Mouse (Mus musculus) hindbrain, embryonic 12.5 days (tissue): ENCODE results near the gene Gm49318. TPM values are rescaled to one million over a fixed set of nuclear protein-coding genes. Genes with fewer than 3 reads are reported as not detected.

ENCODE experiments used
- ATAC-seq: fragments of 200-750 bp; cut with Nextera tagmentation; 2 replicates; pipeline ENCODE4 v1.8.0; 2017; ENCODE audit warnings: moderate TSS enrichment; ENCODE audit not compliant: low FRiP score
- H3K27ac ChIP-seq: fragments of 300-500 bp; sonication (generic); 2 replicates; pipeline ENCODE4 v1.5.1; 2016; ENCODE audit warnings: mild to moderate bottlenecking
- H3K27me3 ChIP-seq: fragments of 300-500 bp; sonication (generic); 2 replicates; pipeline ENCODE4 v1.6.1; 2016; ENCODE audit warnings: mild to moderate bottlenecking
- H3K36me3 ChIP-seq: fragments of 300-500 bp; sonication (generic); 2 replicates; pipeline ENCODE4 v1.6.1; 2016; ENCODE audit warnings: mild to moderate bottlenecking
- H3K4me1 ChIP-seq: fragments of 300-500 bp; sonication (generic); 2 replicates; pipeline ENCODE4 v1.6.1; 2016
- H3K4me2 ChIP-seq: fragments of 300-500 bp; sonication (generic); replicated peaks from 2 replicates; pipeline ENCODE4 v1.6.1; 2016; ENCODE audit warnings: mild to moderate bottlenecking
- H3K4me3 ChIP-seq: fragments of 300-500 bp; sonication (generic); 2 replicates; pipeline ENCODE4 v1.5.1; 2016; ENCODE audit warnings: mild to moderate bottlenecking
- H3K9ac ChIP-seq: fragments of 300-500 bp; sonication (generic); 2 replicates; pipeline ENCODE4 v1.6.1; 2016; ENCODE audit warnings: mild to moderate bottlenecking, moderate library complexity
- H3K9me3 ChIP-seq: fragments of 300-500 bp; sonication (generic); replicated peaks from 2 replicates; pipeline ENCODE4 v1.6.1; 2016; ENCODE audit warnings: mild to moderate bottlenecking
- WGBS: fragments of 180-500 bp; shearing (Covaris S2); methylation state at CpG from one replicate; pipeline ENCODE4 v1.1.7; 2016; 5-methylcytosine and 5-hydroxymethylcytosine counted together
- polyA plus RNA-seq: library from polyadenylated mRNA; unstranded; fragments of >200 nt; fragmentation: Nextera tagmentation; extraction: Ambion mirVana; gene quantifications from 2 replicates; pipeline ENCODE4 v1.2.1, GENCODE M21; 2016

Gm49318 gene
- polyA plus RNA-seq, 1 experiment from 2014 or later = not detected

GRCm38 (mm10) chr9:22050351-22050889 lies 20.6 kb downstream of the Gm49318 start:
- Histone ChIP-seq H3K27me3 (peaks cover 41% of the 10 kb centered on the region), H3K4me2 (peak overlapping the region; percentile 69), H3K36me3 (no peaks in the 10 kb centered on the region), H3K9me3 (no peaks in the 10 kb centered on the region), H3K4me1 (peaks cover 43% of the 10 kb centered on the region), H3K4me3 (peak overlapping the region; percentile 89), H3K27ac (peak overlapping the region; percentile 94), H3K9ac (peak overlapping the region; percentile 97)
- under 1% methylated on average over 43 of the region's 43 CpGs for WGBS
- peak; percentile 55 for ATAC-seq

GRCm38 (mm10) chr9:22049721-22050270 lies 21.3 kb downstream of the Gm49318 start:
- 27% methylated on average over 4 of the region's 4 CpGs for WGBS
- peaks cover 41% of the 10 kb centered on the region for H3K4me1 ChIP-seq
- ATAC-seq = 0 out of 2 replicates have a peak, but pooled peaks have one; percentile 2

GRCm38 (mm10) chr9:22049315-22049714 lies 21.7 kb downstream of the Gm49318 start:
- WGBS = 62% methylated on average over 11 of the region's 11 CpGs
- peak overlapping the region; percentile 97 for H3K9ac ChIP-seq
- peaks cover 36% of the 10 kb centered on the region for H3K4me1 ChIP-seq
- peak overlapping the region; percentile 94 for H3K27ac ChIP-seq
- no peak for ATAC-seq
- no peaks in the 10 kb centered on the region for H3K36me3 ChIP-seq
- H3K27me3 ChIP-seq = peaks cover 37% of the 10 kb centered on the region
- H3K4me3 ChIP-seq = peak overlapping the region; percentile 89
- no peaks in the 10 kb centered on the region for H3K9me3 ChIP-seq
- peak overlapping the region; percentile 69 for H3K4me2 ChIP-seq

More at GRCm38 (mm10) chr9:22049721-22050270, 21.3 kb downstream of the Gm49318 start:
- H3K36me3 ChIP-seq = no peaks in the 10 kb centered on the region
- H3K4me3 ChIP-seq = peak overlapping the region; percentile 89
- H3K27ac ChIP-seq = peak overlapping the region; percentile 94
- peak overlapping the region; percentile 97 for H3K9ac ChIP-seq
- H3K27me3 ChIP-seq = peaks cover 37% of the 10 kb centered on the region
- H3K4me2 ChIP-seq = peak overlapping the region; percentile 69
- no peaks in the 10 kb centered on the region for H3K9me3 ChIP-seq

- peaks cover 24% of the 10 kb centered on the region for H3K27me3 ChIP-seq
- no peaks in the 10 kb centered on the region for H3K36me3 ChIP-seq
- no peak for ATAC-seq
- WGBS = 64% methylated on average over 9 of the region's 9 CpGs
- peak overlapping the region; percentile 7; the same call in 1 of the 2 replicates for H3K4me3 ChIP-seq
- peaks cover 35% of the 10 kb centered on the region for H3K4me1 ChIP-seq
- no peak overlapping the region for H3K27ac ChIP-seq
- H3K4me2 ChIP-seq = peak overlapping the region; percentile 69
- H3K9ac ChIP-seq = peak overlapping the region; percentile 43; the same call in 1 of the 2 replicates
- no peaks in the 10 kb centered on the region for H3K9me3 ChIP-seq
These were observed 23.7 kb downstream of the Gm49318 start for GRCm38 (mm10) chr9:22047329-22047728.

- no peaks in the 10 kb centered on the region for H3K27me3 ChIP-seq
- 76% methylated on average over 2 of the region's 2 CpGs for WGBS
- H3K9ac ChIP-seq = no peak overlapping the region
- no peak overlapping the region for H3K4me2 ChIP-seq
- H3K4me1 ChIP-seq = peaks cover 2% of the 10 kb centered on the region
- no peak for ATAC-seq
- no peaks in the 10 kb centered on the region for H3K9me3 ChIP-seq
- H3K36me3 ChIP-seq = 0 out of 2 replicates have a peak, but pooled peaks cover under 1% of the 10 kb centered on the region
- H3K27ac ChIP-seq = no peak overlapping the region
- H3K4me3 ChIP-seq = no peak overlapping the region
These were observed 29.2 kb downstream of the Gm49318 start for GRCm38 (mm10) chr9:22041832-22042231.

GRCm38 (mm10) chr9:22037826-22038225 lies 33.2 kb downstream of the Gm49318 start:
- ATAC-seq = no peak
- 80% methylated on average over 10 of the region's 10 CpGs for WGBS
- peaks cover 28% of the 10 kb centered on the region for H3K36me3 ChIP-seq

GRCm38 (mm10) chr9:22035300-22036044 lies 35.6 kb downstream of the Gm49318 start:
- WGBS = 28% methylated on average over 6 of the region's 6 CpGs
- ATAC-seq = peak; percentile 82
- H3K4me3 ChIP-seq = no peak overlapping the region
- H3K4me1 ChIP-seq = peaks cover 30% of the 10 kb centered on the region
- H3K4me2 ChIP-seq = no peak overlapping the region
- H3K27me3 ChIP-seq = no peaks in the 10 kb centered on the region
- H3K36me3 ChIP-seq = peaks cover 42% of the 10 kb centered on the region
- peak overlapping the region; percentile 85 for H3K27ac ChIP-seq
- no peaks in the 10 kb centered on the region for H3K9me3 ChIP-seq
- no peak overlapping the region for H3K9ac ChIP-seq

More at GRCm38 (mm10) chr9:22037826-22038225, 33.2 kb downstream of the Gm49318 start:
- no peaks in the 10 kb centered on the region for H3K27me3 ChIP-seq
- no peak overlapping the region for H3K9ac ChIP-seq
- H3K4me3 ChIP-seq = no peak overlapping the region
- no peak overlapping the region for H3K27ac ChIP-seq
- peaks cover 30% of the 10 kb centered on the region for H3K4me1 ChIP-seq
- no peaks in the 10 kb centered on the region for H3K9me3 ChIP-seq
- no peak overlapping the region for H3K4me2 ChIP-seq

GRCm38 (mm10) chr9:22030386-22030785 lies 40.7 kb downstream of the Gm49318 start:
- H3K27me3 ChIP-seq = no peaks in the 10 kb centered on the region
- H3K9me3 ChIP-seq = no peaks in the 10 kb centered on the region
- H3K4me1 ChIP-seq = peaks cover 38% of the 10 kb centered on the region
- 91% methylated on average over 9 of the region's 9 CpGs for WGBS
- ATAC-seq = no peak
- H3K4me2 ChIP-seq = no peak overlapping the region
- H3K27ac ChIP-seq = no peak overlapping the region
- no peak overlapping the region for H3K4me3 ChIP-seq
- peaks cover 71% of the 10 kb centered on the region for H3K36me3 ChIP-seq
- no peak overlapping the region for H3K9ac ChIP-seq

GRCm38 (mm10) chr9:22028467-22028866 lies 42.6 kb downstream of the Gm49318 start:
- H3K27me3 ChIP-seq = no peaks in the 10 kb centered on the region
- no peaks in the 10 kb centered on the region for H3K9me3 ChIP-seq
- no peak overlapping the region for H3K4me3 ChIP-seq
- peaks cover 71% of the 10 kb centered on the region for H3K36me3 ChIP-seq
- H3K4me2 ChIP-seq = no peak overlapping the region
- peaks cover 31% of the 10 kb centered on the region for H3K4me1 ChIP-seq
- H3K9ac ChIP-seq = no peak overlapping the region
- peak; percentile 70 for ATAC-seq
- 30% methylated on average over 7 of the region's 7 CpGs for WGBS
- H3K27ac ChIP-seq = peak overlapping the region; percentile 8; the same call in 1 of the 2 replicates

- peaks cover 61% of the 10 kb centered on the region for H3K36me3 ChIP-seq
- WGBS = 33% methylated on average over 8 of the region's 8 CpGs
- H3K27ac ChIP-seq = no peak overlapping the region
- H3K27me3 ChIP-seq = no peaks in the 10 kb centered on the region
- no peak overlapping the region for H3K4me2 ChIP-seq
- no peaks in the 10 kb centered on the region for H3K9me3 ChIP-seq
- no peak overlapping the region for H3K4me3 ChIP-seq
- H3K9ac ChIP-seq = no peak overlapping the region
- ATAC-seq = 0 out of 2 replicates have a peak, but pooled peaks have one; percentile 27
- peaks cover 27% of the 10 kb centered on the region for H3K4me1 ChIP-seq
These were observed 46.5 kb downstream of the Gm49318 start for GRCm38 (mm10) chr9:22024592-22024991.

GRCm38 (mm10) chr9:22017208-22017825 lies 53.7 kb downstream of the Gm49318 start:
- no peak overlapping the region for H3K4me3 ChIP-seq
- 76% methylated on average over 7 of the region's 7 CpGs for WGBS
- ATAC-seq = no peak
- peak overlapping the region; percentile 48; the same call in 1 of the 2 replicates for H3K27ac ChIP-seq
- H3K9me3 ChIP-seq = no peaks in the 10 kb centered on the region
- no peak overlapping the region for H3K4me2 ChIP-seq
- H3K4me1 ChIP-seq = peaks cover 7% of the 10 kb centered on the region; the same call in 1 of the 2 replicates
- no peaks in the 10 kb centered on the region for H3K27me3 ChIP-seq
- peaks cover 44% of the 10 kb centered on the region for H3K36me3 ChIP-seq
- no peak overlapping the region for H3K9ac ChIP-seq

- Histone ChIP-seq H3K27me3 (no peaks in the 10 kb centered on the region), H3K4me3 (no peak overlapping the region), H3K9ac (no peak overlapping the region), H3K36me3 (peaks cover 51% of the 10 kb centered on the region), H3K4me2 (no peak overlapping the region), H3K9me3 (no peaks in the 10 kb centered on the region), H3K4me1 (peaks cover 7% of the 10 kb centered on the region; the same call in 1 of the 2 replicates), H3K27ac (no peak overlapping the region)
- WGBS = 67% methylated on average over 10 of the region's 10 CpGs
- no peak for ATAC-seq
These were observed 54.8 kb downstream of the Gm49318 start for GRCm38 (mm10) chr9:22016245-22016644.
